Mouse (Mus musculus): ENCODE measurements at regions not wholly inside any gene's neighbourhood (a gene's known extent, or its start where the extent isn't known, plus 50 kb on each side); places are given as distances from the start of the nearest gene placed in this dataset.

DNA sequence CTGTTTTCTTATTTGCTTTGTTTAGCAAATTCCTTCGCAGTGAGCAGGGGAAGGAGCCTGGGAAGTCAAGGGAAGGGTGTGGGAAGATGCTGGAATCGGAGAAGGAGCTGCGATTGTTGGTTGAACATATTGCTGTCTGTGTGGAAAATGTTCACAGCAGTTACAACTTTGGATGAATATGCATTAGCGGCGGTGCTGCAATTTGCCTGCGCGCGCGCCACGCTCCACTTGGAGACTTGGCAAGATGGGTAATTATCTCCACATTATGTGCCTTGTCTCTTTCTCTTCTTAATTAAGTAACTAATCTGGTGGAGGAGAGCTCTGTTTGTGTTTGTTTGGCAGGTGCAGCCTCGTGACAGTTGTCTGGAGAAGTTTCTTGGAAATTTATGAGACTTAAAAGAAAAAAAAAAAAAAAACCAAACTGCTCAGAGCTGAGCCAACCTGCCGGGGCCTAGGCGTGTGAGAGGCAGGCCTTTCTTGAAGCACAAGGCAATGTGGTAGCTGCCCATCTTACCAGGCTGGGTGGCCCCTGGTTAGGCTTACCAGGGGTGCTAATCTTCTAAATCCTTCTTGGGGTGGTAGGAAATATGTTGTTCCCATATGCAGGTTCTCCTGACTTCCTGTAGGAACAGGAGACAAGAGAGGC is 279.2 kb upstream of the Tle3 start:
- no peaks in the 10 kb centered on the region for H3K4me1 ChIP-seq (replicated peaks; ENCODE audit: low read depth, low read length)
- no peak for TF ChIP-seq CTCF (conservative IDR thresholded peaks at IDR 0.05; ENCODE audit: low read length)
- no peak for TF ChIP-seq NANOG (IDR thresholded peaks at IDR 0.05; ENCODE audit: borderline replicate concordance, low read length)
- no peak for TF ChIP-seq POU5F1 (IDR thresholded peaks at IDR 0.05; ENCODE audit: borderline replicate concordance, low read length)
- no peak overlapping the region for H3K4me3 ChIP-seq (replicated peaks; ENCODE audit: low read length)
- H3K9me3 ChIP-seq (ENCODE audit: low read length) = no peaks in the 10 kb centered on the region
- H3K36me3 ChIP-seq (ENCODE audit: insufficient read depth, low read length) = no peaks in the 10 kb centered on the region
- H3K27me3 ChIP-seq (ENCODE audit: insufficient read depth, low read length) = 0 out of 2 replicates have a peak, but pooled peaks cover 14% of the 10 kb centered on the region

DNA sequence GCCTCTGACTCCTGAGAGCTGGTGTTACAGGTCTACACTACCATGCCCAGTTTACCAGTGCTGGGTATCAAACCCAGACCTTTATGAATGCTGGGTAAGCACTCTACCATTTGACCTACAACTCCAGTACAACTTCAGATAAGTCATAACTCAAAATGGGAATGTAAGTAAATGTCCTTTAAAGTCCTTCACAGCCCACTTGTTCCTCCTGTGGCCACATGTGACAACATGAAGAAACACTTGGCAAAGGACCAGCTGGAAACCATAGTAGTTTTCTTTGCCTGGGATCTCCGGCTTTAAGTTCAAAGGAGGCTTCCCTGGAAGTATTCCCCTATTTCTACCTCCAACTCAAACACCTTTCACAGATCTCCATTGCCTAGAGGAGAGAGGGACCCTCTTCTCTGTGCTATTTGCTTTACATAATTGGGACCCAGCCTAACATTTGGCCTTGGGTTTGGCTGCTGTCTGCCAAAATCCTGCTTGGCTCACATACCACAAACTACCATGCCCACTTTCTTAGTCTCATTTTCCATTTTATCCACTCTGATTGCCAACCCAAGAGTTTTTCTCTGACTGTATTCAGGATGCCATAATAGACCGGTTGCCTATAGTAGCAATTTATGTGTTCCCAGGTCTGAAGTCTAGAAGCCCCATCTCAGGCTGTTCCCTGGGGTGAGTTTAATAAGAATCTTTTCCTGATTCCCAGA is 276.9 kb upstream of the Tle3 start:
- Histone ChIP-seq H3K9me3 (ENCODE audit: low read length) (no peaks in the 10 kb centered on the region), H3K36me3 (ENCODE audit: insufficient read depth, low read length) (no peaks in the 10 kb centered on the region), H3K27me3 (ENCODE audit: insufficient read depth, low read length) (peaks cover 23% of the 10 kb centered on the region; the same call in 1 of the 2 replicates), H3K4me3 (replicated peaks; ENCODE audit: low read length) (no peak overlapping the region), H3K4me1 (replicated peaks; ENCODE audit: low read depth, low read length) (no peaks in the 10 kb centered on the region)
- TF ChIP-seq CTCF (conservative IDR thresholded peaks at IDR 0.05; ENCODE audit: low read length) (no peak), NANOG (IDR thresholded peaks at IDR 0.05; ENCODE audit: borderline replicate concordance, low read length) (no peak), POU5F1 (IDR thresholded peaks at IDR 0.05; ENCODE audit: borderline replicate concordance, low read length) (no peak)

DNA sequence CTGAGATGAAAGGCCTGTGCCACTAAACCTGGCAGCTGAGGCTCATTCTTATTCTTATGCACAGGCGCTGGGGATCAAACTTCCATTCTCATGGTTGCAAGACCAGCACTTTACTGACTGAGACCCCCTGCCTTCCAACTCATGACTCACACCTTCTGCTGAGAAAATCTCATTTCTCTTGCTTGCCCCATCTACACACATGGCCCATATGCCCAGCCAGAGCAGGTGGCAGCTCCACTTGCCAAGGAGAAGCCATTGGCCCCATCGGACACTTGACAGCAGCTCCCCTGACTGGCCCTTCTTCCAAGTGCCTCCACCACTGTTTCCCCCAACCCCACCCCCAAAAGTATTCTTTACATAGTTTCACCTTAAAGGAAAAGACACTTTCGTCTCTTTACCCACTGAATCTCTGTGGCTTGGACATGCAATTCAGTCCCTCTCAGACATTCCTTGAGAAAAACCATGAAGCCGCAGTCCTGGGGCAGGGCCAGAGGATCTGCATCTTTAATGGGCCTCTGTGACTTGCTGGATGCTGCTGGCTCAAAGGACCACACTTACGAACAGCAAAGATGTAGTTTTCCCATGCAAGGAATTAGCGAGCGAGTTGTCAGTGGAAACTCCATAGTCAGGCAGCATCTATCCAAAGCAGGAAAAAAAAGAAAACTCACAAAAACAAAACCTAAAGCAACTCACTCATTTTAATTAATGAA is 270.3 kb upstream of the Tle3 start:
- no peak for TF ChIP-seq POU5F1 (IDR thresholded peaks at IDR 0.05; ENCODE audit: borderline replicate concordance, low read length)
- no peak for TF ChIP-seq CTCF (conservative IDR thresholded peaks at IDR 0.05; ENCODE audit: low read length)
- TF ChIP-seq NANOG (IDR thresholded peaks at IDR 0.05; ENCODE audit: borderline replicate concordance, low read length) = no peak
- H3K36me3 ChIP-seq (ENCODE audit: insufficient read depth, low read length) = no peaks in the 10 kb centered on the region
- peaks cover 31% of the 10 kb centered on the region for H3K4me1 ChIP-seq (replicated peaks; ENCODE audit: low read depth, low read length)
- peaks cover 27% of the 10 kb centered on the region for H3K27me3 ChIP-seq (ENCODE audit: insufficient read depth, low read length)
- H3K4me3 ChIP-seq (replicated peaks; ENCODE audit: low read length) = no peak overlapping the region
- no peaks in the 10 kb centered on the region for H3K9me3 ChIP-seq (ENCODE audit: low read length)

DNA sequence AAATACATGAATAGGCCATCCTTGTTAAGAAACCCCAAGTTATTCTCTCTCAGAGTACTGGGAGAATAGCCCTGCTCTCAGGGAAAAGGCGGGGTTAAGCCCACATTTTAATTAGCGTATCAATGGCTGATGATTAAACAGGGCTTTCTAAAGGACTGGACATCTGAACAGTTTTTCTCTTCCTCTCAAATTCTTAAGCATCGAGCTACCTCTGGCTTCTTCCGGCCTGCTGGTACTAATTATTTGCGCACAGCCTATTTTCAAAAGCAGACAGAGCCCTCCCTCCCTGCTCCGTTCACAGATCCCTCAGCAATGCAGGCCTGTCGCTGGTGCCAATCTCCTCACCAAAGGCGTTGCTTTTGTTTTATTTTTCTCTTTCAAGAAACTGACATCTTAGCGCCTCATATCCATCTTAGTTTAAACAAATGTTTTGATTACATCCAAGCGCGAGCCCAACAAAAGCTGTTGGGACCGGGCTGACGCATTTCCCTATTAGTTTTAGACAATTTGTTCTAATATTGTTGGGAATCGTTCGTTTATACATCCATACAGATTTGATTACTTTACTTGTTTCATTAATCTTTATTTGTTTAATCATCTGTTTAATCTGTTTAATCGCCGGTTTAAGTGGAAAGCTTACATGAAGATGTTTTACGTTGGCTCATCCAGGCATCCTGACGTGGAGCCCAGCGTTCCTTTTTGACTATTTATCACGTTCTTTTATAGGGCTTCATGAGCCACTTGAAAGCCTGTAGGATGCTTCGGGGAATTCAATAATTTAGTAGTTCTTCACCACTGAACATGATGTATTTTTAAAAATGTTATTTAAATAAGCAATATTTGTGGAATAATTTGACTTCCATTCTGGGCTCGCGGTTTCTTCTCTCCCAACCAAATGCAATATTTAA is 269.5 kb upstream of the Tle3 start:
- TF ChIP-seq POU5F1 (IDR thresholded peaks at IDR 0.05; ENCODE audit: borderline replicate concordance, low read length) (no peak), NANOG (IDR thresholded peaks at IDR 0.05; ENCODE audit: borderline replicate concordance, low read length) (no peak), CTCF (conservative IDR thresholded peaks at IDR 0.05; ENCODE audit: low read length) (no peak)
- Histone ChIP-seq H3K27me3 (ENCODE audit: insufficient read depth, low read length) (peaks cover 26% of the 10 kb centered on the region), H3K9me3 (ENCODE audit: low read length) (no peaks in the 10 kb centered on the region), H3K4me1 (replicated peaks; ENCODE audit: low read depth, low read length) (peaks cover 31% of the 10 kb centered on the region), H3K36me3 (ENCODE audit: insufficient read depth, low read length) (no peaks in the 10 kb centered on the region), H3K4me3 (replicated peaks; ENCODE audit: low read length) (no peak overlapping the region)

DNA sequence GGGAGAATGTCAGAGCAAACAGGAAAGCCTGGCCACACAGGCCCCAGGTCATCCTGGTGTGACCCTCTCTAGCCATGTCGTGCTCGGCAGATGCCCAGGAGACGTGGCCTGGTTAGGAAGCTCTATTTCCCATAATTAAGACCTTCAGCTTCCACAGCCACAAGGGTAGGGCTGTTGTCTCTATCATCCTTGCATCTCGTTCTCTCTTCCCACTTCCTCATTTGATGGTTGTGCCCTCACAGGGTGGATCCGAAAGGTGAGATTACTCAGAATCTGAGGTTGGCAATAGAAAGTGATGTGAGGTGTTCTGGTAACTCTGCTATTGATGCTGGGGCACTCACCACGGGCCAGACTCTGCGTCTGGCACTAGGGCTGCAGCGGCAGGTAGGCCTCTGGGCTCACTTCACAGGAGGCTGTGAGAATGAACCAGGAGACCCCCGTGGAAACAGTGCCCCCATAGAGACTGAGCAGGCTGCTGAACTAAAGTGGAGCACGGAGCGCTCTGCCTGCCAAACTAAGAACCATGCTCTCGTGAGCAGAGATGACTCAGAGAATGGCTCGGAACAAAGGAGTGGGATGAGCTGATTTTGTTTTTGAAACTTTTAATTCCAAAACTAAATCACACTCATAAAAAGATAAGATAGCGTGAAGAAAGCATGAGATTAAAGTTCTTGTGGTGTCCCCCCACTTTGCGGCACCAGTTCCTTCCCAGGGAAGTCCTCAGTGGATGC is 266.5 kb upstream of the Tle3 start:
- H3K4me1 ChIP-seq (replicated peaks; ENCODE audit: low read depth, low read length) = peaks cover 41% of the 10 kb centered on the region
- H3K36me3 ChIP-seq (ENCODE audit: insufficient read depth, low read length) = no peaks in the 10 kb centered on the region
- H3K27me3 ChIP-seq (ENCODE audit: insufficient read depth, low read length) = peaks cover 18% of the 10 kb centered on the region
- no peaks in the 10 kb centered on the region for H3K9me3 ChIP-seq (ENCODE audit: low read length)
- H3K4me3 ChIP-seq (replicated peaks; ENCODE audit: low read length) = no peak overlapping the region
- TF ChIP-seq CTCF (conservative IDR thresholded peaks at IDR 0.05; ENCODE audit: low read length) (no peak), NANOG (IDR thresholded peaks at IDR 0.05; ENCODE audit: borderline replicate concordance, low read length) (no peak), POU5F1 (IDR thresholded peaks at IDR 0.05; ENCODE audit: borderline replicate concordance, low read length) (no peak)

DNA sequence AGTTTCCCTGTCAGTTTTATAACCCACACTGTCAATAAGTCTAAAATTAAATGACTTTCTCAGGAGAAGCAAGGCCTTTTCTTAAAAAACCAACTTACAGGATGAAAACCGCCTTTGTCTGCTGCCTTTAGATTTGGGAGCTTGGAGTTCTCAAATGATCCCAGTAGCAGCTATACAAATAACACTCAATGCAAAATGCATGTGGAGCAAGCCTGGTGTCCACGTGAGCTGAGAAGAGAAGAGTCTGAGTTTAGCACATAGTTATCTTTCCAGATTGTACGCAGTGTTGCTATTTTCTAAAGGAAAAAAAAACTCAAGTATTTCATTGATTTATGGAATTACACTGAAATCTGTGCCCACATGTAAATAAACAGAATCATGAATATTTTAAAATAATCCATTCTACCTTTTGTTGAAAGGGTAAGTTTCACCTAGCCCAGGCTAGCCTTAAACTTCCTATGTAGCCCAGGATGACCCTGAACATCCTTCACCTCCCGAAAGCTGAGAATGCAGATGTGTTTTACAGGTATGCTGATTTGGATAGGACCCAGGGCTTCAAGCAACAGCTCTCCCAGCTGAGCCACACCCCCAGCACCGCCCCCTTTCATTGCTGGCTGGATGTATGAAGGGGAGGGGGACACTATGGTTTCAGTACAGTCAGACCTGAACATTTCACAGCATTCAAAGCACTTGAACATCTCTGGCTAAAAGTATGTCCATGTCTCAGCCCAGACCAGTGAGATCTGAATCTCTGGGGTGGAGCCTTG is 262.5 kb upstream of the Tle3 start:
- no peaks in the 10 kb centered on the region for H3K9me3 ChIP-seq (ENCODE audit: low read length)
- TF ChIP-seq CTCF (conservative IDR thresholded peaks at IDR 0.05; ENCODE audit: low read length) = no peak
- peaks cover 33% of the 10 kb centered on the region for H3K4me1 ChIP-seq (replicated peaks; ENCODE audit: low read depth, low read length)
- no peak overlapping the region for H3K4me3 ChIP-seq (replicated peaks; ENCODE audit: low read length)
- no peaks in the 10 kb centered on the region for H3K36me3 ChIP-seq (ENCODE audit: insufficient read depth, low read length)
- H3K27me3 ChIP-seq (ENCODE audit: insufficient read depth, low read length) = peaks cover 34% of the 10 kb centered on the region

DNA sequence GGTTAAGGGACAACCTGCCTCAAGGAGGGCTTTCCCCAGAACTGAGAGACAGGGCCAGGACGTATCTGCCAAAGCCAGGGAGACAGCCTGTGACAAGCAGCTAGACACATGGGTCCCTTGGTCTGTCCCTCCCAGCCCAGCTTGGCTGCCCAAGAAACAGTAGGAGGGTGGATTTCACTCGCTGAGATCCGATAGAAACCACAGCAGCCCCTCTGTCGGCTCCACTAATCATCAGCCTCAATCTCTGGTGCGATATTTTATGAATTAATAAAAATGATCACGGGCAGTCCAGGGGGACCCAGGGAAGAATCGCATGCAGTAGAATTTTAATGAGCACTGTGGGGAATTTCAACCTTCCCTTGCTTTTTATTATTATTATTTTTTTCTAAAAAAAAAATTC is 261.0 kb upstream of the Tle3 start:
- peaks cover 30% of the 10 kb centered on the region for H3K27me3 ChIP-seq (ENCODE audit: insufficient read depth, low read length)
- H3K9me3 ChIP-seq (ENCODE audit: low read length) = no peaks in the 10 kb centered on the region
- no peak overlapping the region for H3K4me3 ChIP-seq (replicated peaks; ENCODE audit: low read length)
- TF ChIP-seq CTCF (conservative IDR thresholded peaks at IDR 0.05; ENCODE audit: low read length) (no peak), NANOG (IDR thresholded peaks at IDR 0.05; ENCODE audit: borderline replicate concordance, low read length) (no peak), POU5F1 (IDR thresholded peaks at IDR 0.05; ENCODE audit: borderline replicate concordance, low read length) (no peak)
- H3K4me1 ChIP-seq (replicated peaks; ENCODE audit: low read depth, low read length) = peaks cover 36% of the 10 kb centered on the region
- H3K36me3 ChIP-seq (ENCODE audit: insufficient read depth, low read length) = no peaks in the 10 kb centered on the region
